Mouse (Mus musculus): ENCODE data around the gene Phf19.

Phf19 gene

GRCm38 (mm10) chr2:34913218-34914068 lies at the start of gene Phf19:
Gene Phf19 (minus strand): TSS chr2:34914026.
- DNase-seq (ENCODE audit: low read depth, low spot score): no peak

- DNase-seq (ENCODE audit: low read depth, low spot score): peak; percentile 42
Observed at GRCm38 (mm10) chr2:34963371-34963956, 49.6 kb upstream of the Phf19 start.

- no peak for DNase-seq (ENCODE audit: low read depth, low spot score)
Observed at GRCm38 (mm10) chr2:34962893-34963292, 49.1 kb upstream of the Phf19 start.

GRCm38 (mm10) chr2:34962211-34962610 lies 48.4 kb upstream of the Phf19 start:
- no peak for DNase-seq (ENCODE audit: low read depth, low spot score)

- no peak for DNase-seq (ENCODE audit: low read depth, low spot score)
Observed at GRCm38 (mm10) chr2:34961481-34962036, 47.7 kb upstream of the Phf19 start, which contains the start of gene Traf1. Gene Traf1 (minus strand): TSS chr2:34961772.

- no peak for DNase-seq (ENCODE audit: low read depth, low spot score)
Observed at GRCm38 (mm10) chr2:34960966-34961365, 47.1 kb upstream of the Phf19 start.

- no peak for DNase-seq (ENCODE audit: low read depth, low spot score)
Observed at GRCm38 (mm10) chr2:34960466-34960865, 46.6 kb upstream of the Phf19 start.

- DNase-seq (ENCODE audit: low read depth, low spot score): no peak
Observed at GRCm38 (mm10) chr2:34958582-34958981, 44.8 kb upstream of the Phf19 start.

- no peak for DNase-seq (ENCODE audit: low read depth, low spot score)
Observed at GRCm38 (mm10) chr2:34958036-34958435, 44.2 kb upstream of the Phf19 start.

GRCm38 (mm10) chr2:34957405-34957804 lies 43.6 kb upstream of the Phf19 start:
- no peak for DNase-seq (ENCODE audit: low read depth, low spot score)

- no peak for DNase-seq (ENCODE audit: low read depth, low spot score)
Observed at GRCm38 (mm10) chr2:34956941-34957340, 43.1 kb upstream of the Phf19 start.

- no peak for DNase-seq (ENCODE audit: low read depth, low spot score)
Observed at GRCm38 (mm10) chr2:34954344-34954743, 40.5 kb upstream of the Phf19 start.

GRCm38 (mm10) chr2:34953547-34954116 lies 39.8 kb upstream of the Phf19 start:
- DNase-seq (ENCODE audit: low read depth, low spot score): no peak

- DNase-seq (ENCODE audit: low read depth, low spot score): no peak
Observed at GRCm38 (mm10) chr2:34953018-34953417, 39.2 kb upstream of the Phf19 start.

GRCm38 (mm10) chr2:34951469-34951868 lies 37.6 kb upstream of the Phf19 start:
- no peak for DNase-seq (ENCODE audit: low read depth, low spot score)

- DNase-seq (ENCODE audit: low read depth, low spot score): no peak
Observed at GRCm38 (mm10) chr2:34948622-34949021, 34.8 kb upstream of the Phf19 start.

GRCm38 (mm10) chr2:34946046-34946445 lies 32.2 kb upstream of the Phf19 start:
- no peak for DNase-seq (ENCODE audit: low read depth, low spot score)

- no peak for DNase-seq (ENCODE audit: low read depth, low spot score)
Observed at GRCm38 (mm10) chr2:34945580-34945979, 31.8 kb upstream of the Phf19 start.

- peak; percentile 33 for DNase-seq (ENCODE audit: low read depth, low spot score)
Observed at GRCm38 (mm10) chr2:34944761-34945160, 30.9 kb upstream of the Phf19 start.

GRCm38 (mm10) chr2:34943556-34944120 lies 29.8 kb upstream of the Phf19 start:
- DNase-seq (ENCODE audit: low read depth, low spot score): no peak

- DNase-seq (ENCODE audit: low read depth, low spot score): no peak
Observed at GRCm38 (mm10) chr2:34941061-34941675, 27.3 kb upstream of the Phf19 start.

- DNase-seq (ENCODE audit: low read depth, low spot score): no peak
Observed at GRCm38 (mm10) chr2:34940246-34940645, 26.4 kb upstream of the Phf19 start.

All from skeletal muscle tissue, adult 2 months (tissue).